Mouse (Mus musculus): ENCODE measurements around the gene Gpr89. TPM values are rescaled to one million over a fixed set of nuclear protein-coding genes. Genes with fewer than 3 reads are reported as not detected.

Gene Gpr89
- total RNA-seq, 2 experiments from 2014 or later, result 17.6 to 18.2 TPM

GRCm38 (mm10) chr3:96871070-96871469 lies 34.1 kb downstream of the Gpr89 start:
- DNase-seq (ENCODE audit: low spot score), result no peak

- DNase-seq (ENCODE audit: low spot score), result no peak
Observed at GRCm38 (mm10) chr3:96870270-96870669, 34.9 kb downstream of the Gpr89 start.

DNA sequence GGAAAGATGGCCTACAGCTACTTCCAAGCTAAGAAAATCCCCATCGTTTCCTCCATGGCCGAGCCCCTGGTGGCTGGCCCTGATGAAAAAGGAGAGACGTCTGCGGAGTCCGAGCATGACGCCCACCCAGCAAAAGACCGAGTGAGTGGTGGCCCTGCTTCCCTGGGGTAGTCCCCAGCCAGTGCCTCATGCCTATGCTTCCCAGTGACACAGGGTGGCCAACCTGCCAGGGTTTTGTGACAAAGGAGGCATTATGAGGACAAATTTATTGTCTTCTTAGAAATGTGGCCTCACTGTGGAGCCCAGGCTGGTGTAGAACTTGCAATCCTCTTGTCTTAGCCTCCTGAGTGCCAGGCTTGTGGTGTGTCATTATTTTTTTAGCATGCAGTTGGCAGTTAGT lies 36.1 kb downstream of the Gpr89 start:
- DNase-seq (ENCODE audit: low spot score), result no peak

- no peak for DNase-seq (ENCODE audit: low spot score)
Observed at GRCm38 (mm10) chr3:96868566-96868965, 36.6 kb downstream of the Gpr89 start.

GRCm38 (mm10) chr3:96867863-96868262 lies 37.3 kb downstream of the Gpr89 start:
- DNase-seq (ENCODE audit: low spot score), result no peak

- DNase-seq (ENCODE audit: low spot score), result no peak
Observed at GRCm38 (mm10) chr3:96860498-96860897, 44.6 kb downstream of the Gpr89 start.

- no peak for DNase-seq (ENCODE audit: low spot score)
Observed at GRCm38 (mm10) chr3:96855833-96856232, 49.3 kb downstream of the Gpr89 start.

GRCm38 (mm10) chr3:96854376-96854775 lies 50.8 kb downstream of the Gpr89 start:
- no peak for DNase-seq (ENCODE audit: low spot score)

DNA sequence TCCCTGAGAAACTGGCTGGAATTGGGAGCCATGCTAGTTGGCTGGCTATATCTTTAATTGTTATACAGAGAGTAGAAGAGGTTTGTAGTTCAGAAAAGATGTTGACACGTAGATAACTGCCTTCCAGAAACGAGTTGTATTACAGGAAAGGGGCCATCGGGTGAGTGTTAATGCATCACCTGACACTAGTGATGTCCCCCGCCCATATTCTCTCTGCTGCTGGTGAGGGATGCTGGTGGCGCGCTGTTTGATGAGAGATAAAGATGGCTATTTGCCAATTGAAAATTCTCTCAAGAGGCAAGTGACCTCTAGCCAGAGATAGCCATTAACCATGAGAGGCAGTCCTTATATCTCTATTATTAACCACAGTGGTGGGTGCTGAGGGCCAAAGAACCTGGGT lies 52.6 kb downstream of the Gpr89 start:
- DNase-seq (ENCODE audit: low spot score), result no peak

DNA sequence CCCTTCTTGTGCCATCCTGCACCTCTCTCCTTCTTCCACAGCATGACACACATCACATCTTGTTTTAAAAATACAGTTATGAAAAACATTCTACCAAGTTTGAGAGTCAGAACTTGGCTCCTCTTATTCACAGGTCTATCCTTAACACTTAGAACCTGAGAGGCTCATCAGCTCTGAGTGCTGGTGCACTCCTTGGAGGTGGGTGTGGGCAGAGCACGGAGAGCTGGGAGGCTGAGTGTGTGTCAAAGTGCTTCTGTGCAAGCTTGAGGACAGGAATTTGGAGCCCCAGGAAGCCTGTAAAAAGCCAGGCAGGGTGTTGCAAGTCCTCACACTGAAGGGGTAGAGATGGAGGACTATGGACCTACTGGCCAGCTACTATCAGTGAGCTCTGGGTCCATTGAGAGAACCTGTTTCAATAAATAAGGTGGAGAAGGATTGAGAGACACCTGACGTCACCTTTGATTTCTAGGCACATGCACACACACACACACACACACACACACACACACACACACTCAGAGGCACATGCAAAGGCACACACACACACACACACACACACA lies 55.9 kb downstream of the Gpr89 start:
- no peak for DNase-seq (ENCODE audit: low spot score)

DNA sequence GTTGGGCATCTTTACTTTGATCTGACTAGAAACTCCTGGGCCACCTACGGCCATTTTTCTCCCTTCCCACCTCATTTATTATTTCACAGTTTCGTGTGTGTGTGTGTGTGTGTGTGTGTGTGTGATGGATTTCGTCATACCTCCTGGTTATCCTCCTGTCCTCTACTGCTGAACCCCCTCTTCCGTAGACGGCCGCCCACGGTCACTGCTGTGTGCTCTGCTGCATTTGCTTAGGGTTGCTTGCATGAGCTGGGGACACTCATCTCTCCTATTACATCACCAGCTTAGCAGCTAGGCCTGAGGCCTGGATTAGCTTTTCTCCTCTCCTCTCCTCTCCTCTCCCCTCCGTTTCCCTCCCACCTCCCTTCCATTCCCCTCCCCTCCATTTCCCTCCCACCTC lies 56.7 kb downstream of the Gpr89 start:
- DNase-seq (ENCODE audit: low spot score), result no peak

DNA sequence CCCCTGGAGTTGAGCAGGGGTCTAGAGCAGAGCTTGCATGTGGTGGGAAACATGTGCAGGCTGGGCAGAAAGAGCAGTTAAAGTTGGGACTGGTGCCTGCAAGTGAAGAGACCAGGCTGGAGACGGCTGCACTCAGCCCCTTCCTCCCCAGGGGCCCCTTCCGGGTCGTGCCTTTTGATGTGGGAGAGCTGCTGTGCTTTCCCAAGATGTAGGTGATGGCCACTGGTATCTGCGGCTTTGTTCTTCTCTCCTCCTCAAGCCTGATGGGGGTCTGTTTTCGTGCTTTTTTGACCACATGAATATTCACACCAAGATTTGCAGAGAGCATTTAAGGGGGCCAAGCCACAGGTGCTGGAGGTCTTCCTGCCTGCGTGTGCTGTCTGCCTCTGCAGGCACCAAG lies 57.5 kb downstream of the Gpr89 start:
- no peak for DNase-seq (ENCODE audit: low spot score)

DNA sequence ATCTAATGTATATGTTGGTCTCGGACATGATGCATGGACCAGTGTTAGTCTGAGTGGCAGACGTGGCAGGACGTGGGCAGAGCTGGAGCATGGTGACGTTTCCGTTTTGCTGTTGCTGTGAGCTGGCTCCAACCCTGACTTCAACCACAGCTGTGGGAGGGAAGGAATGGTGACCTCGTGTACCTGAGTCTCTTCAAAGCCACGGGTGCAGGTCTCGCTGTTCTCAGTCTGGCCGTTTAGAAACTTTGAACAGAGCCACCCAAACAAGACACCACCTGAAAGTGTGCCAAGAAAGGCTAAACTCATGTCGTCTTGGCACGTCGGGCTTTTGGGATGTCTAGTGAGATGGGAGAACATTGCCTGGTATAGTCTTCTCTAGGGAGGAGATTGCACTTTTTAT lies 58.2 kb downstream of the Gpr89 start:
- DNase-seq (ENCODE audit: low spot score), result no peak

GRCm38 (mm10) chr3:96845806-96846205 lies 59.3 kb downstream of the Gpr89 start:
- DNase-seq (ENCODE audit: low spot score), result no peak

- DNase-seq (ENCODE audit: low spot score), result no peak
Observed at GRCm38 (mm10) chr3:96845191-96845590, 60.0 kb downstream of the Gpr89 start.

GRCm38 (mm10) chr3:96838996-96839645 lies 66.0 kb downstream of the Gpr89 start:
- no peak for DNase-seq (ENCODE audit: low spot score)

DNA sequence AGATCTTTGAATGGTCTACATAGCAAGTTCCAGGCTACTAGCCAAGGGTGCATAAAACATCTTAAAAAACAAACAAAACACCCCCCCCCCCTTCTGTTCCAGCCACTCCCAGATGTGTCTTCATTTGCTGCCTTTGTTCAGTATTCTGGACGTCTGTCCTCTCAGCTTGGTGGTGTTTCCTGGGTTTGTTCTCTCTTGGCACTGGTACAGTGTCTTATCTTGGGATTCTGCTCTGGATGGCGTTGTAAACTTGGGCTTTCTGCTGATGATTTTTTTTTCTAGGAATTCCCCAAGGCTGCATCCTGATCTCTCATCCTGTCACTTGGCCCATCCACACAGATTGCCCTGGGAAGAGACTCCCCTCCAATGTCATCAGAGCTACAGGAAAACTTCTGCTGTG lies 68.7 kb downstream of the Gpr89 start:
- DNase-seq (ENCODE audit: low spot score), result no peak

- no peak for DNase-seq (ENCODE audit: low spot score)
Observed at GRCm38 (mm10) chr3:96834587-96835348, 70.4 kb downstream of the Gpr89 start.

DNA sequence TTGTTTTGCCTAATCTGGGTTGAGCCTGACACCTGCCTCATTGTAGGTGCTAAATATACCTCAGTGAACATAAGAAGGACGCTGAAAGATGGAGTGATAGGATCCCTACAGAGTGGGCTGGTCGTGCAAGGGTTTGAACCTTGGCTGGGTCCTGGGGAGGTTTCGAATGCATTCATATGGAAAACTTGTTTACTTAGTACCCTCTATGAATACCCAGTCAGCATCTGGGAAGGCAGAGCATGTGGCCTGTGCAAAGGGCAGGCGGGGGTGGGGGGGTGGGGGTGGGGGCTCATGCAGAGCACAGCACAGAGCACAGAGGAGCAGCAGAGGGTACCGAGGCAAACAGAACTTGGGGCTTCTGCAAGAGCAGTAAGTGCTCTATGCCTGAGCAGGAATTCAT lies 72.2 kb downstream of the Gpr89 start:
- DNase-seq (ENCODE audit: low spot score), result no peak

- no peak for DNase-seq (ENCODE audit: low spot score)
Observed at GRCm38 (mm10) chr3:96829856-96830255, 75.3 kb downstream of the Gpr89 start.

DNA sequence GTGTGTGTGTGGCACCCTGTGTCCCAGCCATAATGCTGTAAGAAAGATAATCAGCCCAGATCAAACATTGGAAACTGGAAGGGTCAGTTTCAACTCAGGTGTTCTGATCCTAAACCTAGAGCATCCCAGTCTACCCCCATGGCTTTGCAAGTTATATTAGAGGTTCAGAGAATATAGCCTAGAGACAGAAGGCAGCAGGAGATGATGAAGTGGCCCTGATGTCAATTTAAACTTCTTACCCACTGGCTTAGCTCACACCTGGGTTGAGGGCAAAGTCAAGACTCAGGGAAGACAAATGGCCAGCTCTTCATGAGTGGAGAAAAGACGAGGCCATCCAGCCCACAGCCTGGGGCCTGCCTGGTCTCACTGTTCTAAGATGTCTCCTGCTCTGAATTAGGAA lies 76.2 kb downstream of the Gpr89 start, which contains the start of the genes Pdzk1 and Cd160:
Gene Pdzk1 (plus strand): TSS at position 301 of the 400 bp plus-strand sequence.
Gene Cd160 (minus strand): TSS at position 368 of the 400 bp plus-strand sequence.
- no peak for DNase-seq (ENCODE audit: low spot score)

DNA sequence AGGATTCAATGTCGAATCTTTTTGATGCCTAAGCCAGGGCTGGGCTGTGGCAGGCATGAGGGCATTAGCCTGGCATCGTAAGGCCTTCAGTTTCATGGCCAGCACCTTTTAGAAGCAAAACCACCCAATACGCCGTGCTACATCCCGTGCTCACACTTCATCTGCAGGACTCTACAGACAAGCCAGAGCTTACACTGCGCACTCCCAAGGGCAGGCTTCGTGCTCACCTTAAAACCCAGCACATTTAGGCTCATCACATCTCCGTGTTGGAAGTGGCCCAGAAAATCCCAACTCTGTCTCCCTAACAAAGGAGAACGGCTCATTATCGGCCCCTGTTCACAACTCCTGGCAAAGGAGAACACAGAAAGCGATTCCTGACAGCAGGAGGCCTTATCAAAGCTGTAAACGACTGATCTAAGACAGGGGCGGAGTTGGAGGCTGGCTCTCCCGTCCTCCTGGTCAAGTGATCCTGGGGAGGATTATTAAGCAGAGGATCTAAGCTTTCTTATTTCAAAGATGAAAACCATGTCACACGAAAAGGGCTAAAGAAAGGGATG lies 76.8 kb downstream of the Gpr89 start:
- no peak for DNase-seq (ENCODE audit: low spot score)

Measured in gastrocnemius, adult 18-20 months (tissue).